Mouse (Mus musculus) embryonic fibroblast, embryonic 13.5 days (primary cell): Measurements from ENCODE around the gene Cldn7. TPM values are rescaled to one million over a fixed set of nuclear protein-coding genes. Genes with fewer than 3 reads are reported as not detected.

Source experiments
- H3K27ac ChIP-seq: 2 replicates; pipeline ENCODE4 v1.5.1; 2012; ENCODE audit warnings: low read length, control low read depth, inconsistent platforms; ENCODE audit not compliant: insufficient read depth
- H3K4me1 ChIP-seq: 2 replicates; pipeline ENCODE4 v1.6.1; 2011; ENCODE audit warnings: low read length; ENCODE audit not compliant: control insufficient read depth, insufficient read depth
- H3K4me3 ChIP-seq: 2 replicates; pipeline ENCODE4 v1.5.1; 2011; ENCODE audit warnings: mild to moderate bottlenecking, control low read depth, low read length; ENCODE audit not compliant: insufficient read depth
- CTCF ChIP-seq: IDR thresholded peaks from 2 replicates; pipeline ENCODE4 v1.5.1; 2011; ENCODE audit warnings: mild to moderate bottlenecking, control low read depth, low read length, moderate library complexity, borderline replicate concordance; ENCODE audit not compliant: insufficient read depth
- POLR2A ChIP-seq: IDR thresholded peaks from 2 replicates; pipeline ENCODE4 v1.6.1; 2011; ENCODE audit warnings: low read depth, mild to moderate bottlenecking, control low read depth, low read length, moderate library complexity
- polyA plus RNA-seq: library from polyadenylated mRNA; stranded (reverse); fragments of >200 nt; gene quantifications from 2 replicates; pipeline ENCODE4 v1.2.4, GENCODE M21; 2011; ENCODE audit warnings: low read depth; ENCODE audit not compliant: missing spikeins, insufficient read length

The Cldn7 gene
- polyA plus RNA-seq, 1 experiment = not detected

- TF ChIP-seq CTCF (no peak), POLR2A (no peak)
- Histone ChIP-seq H3K27ac (no peak overlapping the region), H3K4me3 (no peak overlapping the region), H3K4me1 (no peaks in the 10 kb centered on the region)
These were observed 6.2 kb downstream of the Cldn7 start for GRCm38 (mm10) chr11:69970775-69971174.

- no peaks in the 10 kb centered on the region for H3K4me1 ChIP-seq
- H3K27ac ChIP-seq = no peak overlapping the region
- no peak for TF ChIP-seq CTCF
- TF ChIP-seq POLR2A = no peak
- no peak overlapping the region for H3K4me3 ChIP-seq
These were observed 10.3 kb downstream of the Cldn7 start for GRCm38 (mm10) chr11:69974907-69975306.

GRCm38 (mm10) chr11:69976271-69976670, 11.7 kb downstream of the Cldn7 start:
- TF ChIP-seq POLR2A = no peak
- TF ChIP-seq CTCF = no peak
- Histone ChIP-seq H3K4me3 (no peak overlapping the region), H3K27ac (no peak overlapping the region), H3K4me1 (no peaks in the 10 kb centered on the region)

- no peaks in the 10 kb centered on the region for H3K4me1 ChIP-seq
These were observed 15.2 kb downstream of the Cldn7 start for GRCm38 (mm10) chr11:69979827-69980195.

GRCm38 (mm10) chr11:69980196-69981140, 15.9 kb downstream of the Cldn7 start:
- no peak for TF ChIP-seq CTCF
- TF ChIP-seq POLR2A = peak; percentile 82
- no peaks in the 10 kb centered on the region for H3K4me1 ChIP-seq
- peak overlapping the region; percentile 91 for H3K27ac ChIP-seq
- H3K4me3 ChIP-seq = peak overlapping the region; percentile 98

More at GRCm38 (mm10) chr11:69979827-69980195, 15.2 kb downstream of the Cldn7 start:
- TF ChIP-seq CTCF (no peak), POLR2A (no peak)
- Histone ChIP-seq H3K27ac (peak overlapping the region; percentile 91), H3K4me3 (peak overlapping the region; percentile 94)

GRCm38 (mm10) chr11:69981141-69981762, 16.7 kb downstream of the Cldn7 start, which contains the start of gene Ctdnep1:
Gene Ctdnep1 (plus strand): TSS chr11:69981156.
- no peak; the same call in 1 of the 2 replicates for TF ChIP-seq POLR2A
- no peak for TF ChIP-seq CTCF
- Histone ChIP-seq H3K4me3 (peak within 1 kb of the TSS; percentile 98), H3K27ac (peak within 1 kb of the TSS; percentile 91), H3K4me1 (no peaks in the 10 kb centered on the region)

GRCm38 (mm10) chr11:69982225-69982624, 17.6 kb downstream of the Cldn7 start, which contains the start of gene Elp5:
Gene Elp5 (minus strand): TSS chr11:69982517.
- H3K4me1 ChIP-seq = no peaks in the 10 kb centered on the region
- H3K27ac ChIP-seq = peak within 1 kb of the TSS; percentile 86
- H3K4me3 ChIP-seq = peak within 1 kb of the TSS; percentile 98
- TF ChIP-seq CTCF = no peak
- no peak for TF ChIP-seq POLR2A

GRCm38 (mm10) chr11:69982877-69983276, 18.3 kb downstream of the Cldn7 start:
- Histone ChIP-seq H3K27ac (no peak overlapping the region), H3K4me1 (no peaks in the 10 kb centered on the region), H3K4me3 (peak overlapping the region; percentile 98)
- TF ChIP-seq POLR2A = no peak
- no peak for TF ChIP-seq CTCF

- H3K27ac ChIP-seq = no peak overlapping the region
- H3K4me3 ChIP-seq = 0 out of 2 replicates have a peak overlapping the region, but pooled peaks have one; percentile 98
These were observed 18.8 kb downstream of the Cldn7 start for GRCm38 (mm10) chr11:69983377-69983776.

More at GRCm38 (mm10) chr11:69983377-69983776, 18.8 kb downstream of the Cldn7 start:
- TF ChIP-seq CTCF (no peak), POLR2A (no peak)
- H3K4me1 ChIP-seq = no peaks in the 10 kb centered on the region
